Mouse (Mus musculus): Measurements from ENCODE around the gene Dph5. TPM values are rescaled to one million over a fixed set of nuclear protein-coding genes. Genes with fewer than 3 reads are reported as not detected.

The Dph5 gene
- polyA plus RNA-seq (2016; fragmentation: Nextera tagmentation; extraction: Ambion mirVana), result 30.4 and 30.5 TPM in 2 replicates

- DNase-seq (ENCODE audit: low spot score), result peak; percentile 92
- Histone ChIP-seq H3K4me3 (peak within 1 kb of the TSS; percentile 81), H3K36me3 (replicated peaks) (peaks cover 4% of the 10 kb centered on the region; the same call in 1 of the 2 replicates), H3K9me3 (no peaks in the 10 kb centered on the region), H3K4me1 (peaks cover 4% of the 10 kb centered on the region), H3K27me3 (replicated peaks; ENCODE audit: low read depth, poor library complexity, severe bottlenecking) (no peaks in the 10 kb centered on the region), H3K27ac (replicated peaks) (peak within 1 kb of the TSS; percentile 89)
- under 1% methylated on average over 40 of the region's 40 CpGs for WGBS
These were observed at the start of gene Dph5 for GRCm38 (mm10) chr3:115887427-115888309. Gene Dph5 (plus strand): TSS chr3:115887837.

- Histone ChIP-seq H3K36me3 (replicated peaks) (no peaks in the 10 kb centered on the region), H3K4me1 (0 out of 2 replicates have a peak, but pooled peaks cover 2% of the 10 kb centered on the region), H3K4me3 (no peak overlapping the region), H3K27ac (replicated peaks) (no peak overlapping the region), H3K27me3 (replicated peaks; ENCODE audit: low read depth, poor library complexity, severe bottlenecking) (no peaks in the 10 kb centered on the region), H3K9me3 (no peaks in the 10 kb centered on the region)
- DNase-seq (ENCODE audit: low spot score), result no peak
- 69% methylated on average over 3 of the region's 3 CpGs for WGBS
These were observed 43.1 kb upstream of the Dph5 start for GRCm38 (mm10) chr3:115844566-115844965.

- 0 out of 2 replicates have a peak, but pooled peaks cover 2% of the 10 kb centered on the region for H3K4me1 ChIP-seq
- no peak overlapping the region for H3K4me3 ChIP-seq
- DNase-seq (ENCODE audit: low spot score), result no peak
- no peaks in the 10 kb centered on the region for H3K36me3 ChIP-seq (replicated peaks)
- no peak overlapping the region for H3K27ac ChIP-seq (replicated peaks)
- H3K27me3 ChIP-seq (replicated peaks; ENCODE audit: low read depth, poor library complexity, severe bottlenecking), result no peaks in the 10 kb centered on the region
- 81% methylated on average over 5 of the region's 5 CpGs for WGBS
- no peaks in the 10 kb centered on the region for H3K9me3 ChIP-seq
These were observed 42.5 kb upstream of the Dph5 start for GRCm38 (mm10) chr3:115845032-115845618.

- Histone ChIP-seq H3K4me1 (0 out of 2 replicates have a peak, but pooled peaks cover 2% of the 10 kb centered on the region), H3K36me3 (replicated peaks) (no peaks in the 10 kb centered on the region), H3K9me3 (no peaks in the 10 kb centered on the region), H3K4me3 (no peak overlapping the region), H3K27me3 (replicated peaks; ENCODE audit: low read depth, poor library complexity, severe bottlenecking) (no peaks in the 10 kb centered on the region), H3K27ac (replicated peaks) (no peak overlapping the region)
- WGBS, result 71% methylated on average over 1 of the region's 1 CpGs
- no peak for DNase-seq (ENCODE audit: low spot score)
These were observed 41.9 kb upstream of the Dph5 start for GRCm38 (mm10) chr3:115845724-115846123.

- WGBS, result 89% methylated on average over 5 of the region's 5 CpGs
- H3K9me3 ChIP-seq, result no peaks in the 10 kb centered on the region
- H3K27ac ChIP-seq (replicated peaks), result no peak overlapping the region
- H3K4me1 ChIP-seq, result 0 out of 2 replicates have a peak, but pooled peaks cover 2% of the 10 kb centered on the region
- no peak for DNase-seq (ENCODE audit: low spot score)
- H3K36me3 ChIP-seq (replicated peaks), result no peaks in the 10 kb centered on the region
- no peaks in the 10 kb centered on the region for H3K27me3 ChIP-seq (replicated peaks; ENCODE audit: low read depth, poor library complexity, severe bottlenecking)
- H3K4me3 ChIP-seq, result no peak overlapping the region
These were observed 41.5 kb upstream of the Dph5 start for GRCm38 (mm10) chr3:115846153-115846552.

GRCm38 (mm10) chr3:115848686-115849480 lies 38.8 kb upstream of the Dph5 start:
- Histone ChIP-seq H3K36me3 (replicated peaks) (no peaks in the 10 kb centered on the region), H3K9me3 (no peaks in the 10 kb centered on the region), H3K4me1 (0 out of 2 replicates have a peak, but pooled peaks cover 2% of the 10 kb centered on the region), H3K27me3 (replicated peaks; ENCODE audit: low read depth, poor library complexity, severe bottlenecking) (no peaks in the 10 kb centered on the region), H3K27ac (replicated peaks) (no peak overlapping the region), H3K4me3 (no peak overlapping the region)
- WGBS, result 83% methylated on average over 11 of the region's 11 CpGs
- DNase-seq (ENCODE audit: low spot score), result no peak

- Histone ChIP-seq H3K27me3 (replicated peaks; ENCODE audit: low read depth, poor library complexity, severe bottlenecking) (no peaks in the 10 kb centered on the region), H3K36me3 (replicated peaks) (no peaks in the 10 kb centered on the region), H3K9me3 (no peaks in the 10 kb centered on the region), H3K27ac (replicated peaks) (no peak overlapping the region), H3K4me3 (no peak overlapping the region), H3K4me1 (no peaks in the 10 kb centered on the region)
- DNase-seq (ENCODE audit: low spot score), result no peak
- 78% methylated on average over 4 of the region's 4 CpGs for WGBS
These were observed 36.7 kb upstream of the Dph5 start for GRCm38 (mm10) chr3:115850946-115851345.

GRCm38 (mm10) chr3:115854672-115855191 lies 32.9 kb upstream of the Dph5 start:
- Histone ChIP-seq H3K36me3 (replicated peaks) (no peaks in the 10 kb centered on the region), H3K9me3 (no peaks in the 10 kb centered on the region), H3K27ac (replicated peaks) (no peak overlapping the region), H3K4me1 (peaks cover 9% of the 10 kb centered on the region), H3K4me3 (no peak overlapping the region), H3K27me3 (replicated peaks; ENCODE audit: low read depth, poor library complexity, severe bottlenecking) (no peaks in the 10 kb centered on the region)
- DNase-seq (ENCODE audit: low spot score), result no peak
- 92% methylated on average over 7 of the region's 7 CpGs for WGBS

- Histone ChIP-seq H3K27ac (replicated peaks) (no peak overlapping the region; the same call in 1 of the 2 replicates), H3K27me3 (replicated peaks; ENCODE audit: low read depth, poor library complexity, severe bottlenecking) (no peaks in the 10 kb centered on the region), H3K36me3 (replicated peaks) (no peaks in the 10 kb centered on the region), H3K4me3 (no peak overlapping the region), H3K4me1 (peaks cover 9% of the 10 kb centered on the region), H3K9me3 (no peaks in the 10 kb centered on the region)
- no peak for DNase-seq (ENCODE audit: low spot score)
- WGBS, result 80% methylated on average over 10 of the region's 10 CpGs
These were observed 32.1 kb upstream of the Dph5 start for GRCm38 (mm10) chr3:115855576-115855975.

GRCm38 (mm10) chr3:115856484-115857022 lies 31.1 kb upstream of the Dph5 start:
- Histone ChIP-seq H3K9me3 (no peaks in the 10 kb centered on the region), H3K4me3 (no peak overlapping the region), H3K4me1 (peaks cover 9% of the 10 kb centered on the region), H3K27ac (replicated peaks) (no peak overlapping the region; the same call in 1 of the 2 replicates), H3K36me3 (replicated peaks) (no peaks in the 10 kb centered on the region), H3K27me3 (replicated peaks; ENCODE audit: low read depth, poor library complexity, severe bottlenecking) (no peaks in the 10 kb centered on the region)
- WGBS, result 37% methylated on average over 8 of the region's 8 CpGs
- no peak for DNase-seq (ENCODE audit: low spot score)

GRCm38 (mm10) chr3:115857436-115857835 lies 30.2 kb upstream of the Dph5 start:
- no peaks in the 10 kb centered on the region for H3K36me3 ChIP-seq (replicated peaks)
- no peak overlapping the region for H3K27ac ChIP-seq (replicated peaks)
- H3K27me3 ChIP-seq (replicated peaks; ENCODE audit: low read depth, poor library complexity, severe bottlenecking), result no peaks in the 10 kb centered on the region
- no peak overlapping the region for H3K4me3 ChIP-seq
- H3K9me3 ChIP-seq, result no peaks in the 10 kb centered on the region
- WGBS, result 84% methylated on average over 10 of the region's 10 CpGs
- no peak for DNase-seq (ENCODE audit: low spot score)
- peaks cover 9% of the 10 kb centered on the region for H3K4me1 ChIP-seq

GRCm38 (mm10) chr3:115858822-115859221 lies 28.8 kb upstream of the Dph5 start:
- no peaks in the 10 kb centered on the region for H3K27me3 ChIP-seq (replicated peaks; ENCODE audit: low read depth, poor library complexity, severe bottlenecking)
- no peak for DNase-seq (ENCODE audit: low spot score)
- WGBS, result 85% methylated on average over 3 of the region's 3 CpGs
- H3K4me1 ChIP-seq, result peaks cover 9% of the 10 kb centered on the region
- no peaks in the 10 kb centered on the region for H3K36me3 ChIP-seq (replicated peaks)
- no peaks in the 10 kb centered on the region for H3K9me3 ChIP-seq
- H3K27ac ChIP-seq (replicated peaks), result no peak overlapping the region
- H3K4me3 ChIP-seq, result no peak overlapping the region

Measured in embryonic facial prominence, embryonic 10.5 days (tissue).